Comparison of ENCODE assay signal across 13 mouse cellular contexts in genomic region chr7:84096501-84096900, GRCm38 (mm10). TPM values are rescaled to one million over a fixed set of nuclear protein-coding genes. Genes with fewer than 3 reads are reported as not detected.
DNase-seq lines count a peak whose midpoint lies in the region; ATAC-seq lines count a peak whose summit lies in the region.
"Had no signal": no experiment of that assay in that cellular context is flagged by ENCODE, and none has a peak within 500 bp of the region (broad histone marks: within the 10 kb centered on the region; RNA-seq: fewer than 3 reads in every experiment).

No protein-coding gene starts in this region.

- no peaks in the 10 kb centered on the region for H3K36me3 ChIP-seq in forebrain, embryonic 10.5 days (replicated peaks)
- H3K36me3 ChIP-seq: limb, embryonic 12.5 days had no signal

- no peak overlapping the region for H3K4me3 ChIP-seq in forebrain, embryonic 10.5 days
- H3K4me3 ChIP-seq: layer of hippocampus, adult 2 months; limb, embryonic 12.5 days had no signal

- peak; percentile 42 for DNase-seq in cerebellum, adult 11 months
- DNase-seq in layer of hippocampus, postnatal 10 days (ENCODE audit: low spot score in 2 of 2), result peak; percentile 44 to 60
- no peak for DNase-seq in layer of hippocampus, postnatal 36 days
- peak; percentile 90 for DNase-seq in Muller cell, postnatal 12 days (ENCODE audit: inconsistent ontology term)
- peak; percentile 72 to 91 for DNase-seq in cerebellum, postnatal 25 days
- no peak for DNase-seq in thymus, postnatal 36 days
- DNase-seq in forebrain, embryonic 10.5 days (ENCODE audit: extremely low spot score, low spot score), result no peak
- DNase-seq: B cell, adult 2 months had no signal

- ATAC-seq in cerebellum, adult (ENCODE audit: insufficient number of reproducible peaks, low FRiP score, low TSS enrichment), result no peak

- H3K9me3 ChIP-seq in forebrain, embryonic 10.5 days, result no peaks in the 10 kb centered on the region
- H3K9me3 ChIP-seq: limb, embryonic 12.5 days had no signal

- H3K27ac ChIP-seq in forebrain, embryonic 10.5 days, result no peak overlapping the region
- H3K27ac ChIP-seq: layer of hippocampus, adult 2 months; limb, embryonic 12.5 days; macrophage had no signal

- H3K27me3 ChIP-seq in forebrain, embryonic 10.5 days (ENCODE audit: poor library complexity, severe bottlenecking), result no peaks in the 10 kb centered on the region
- H3K27me3 ChIP-seq: limb, embryonic 12.5 days had no signal

- H3K4me1 ChIP-seq in forebrain, embryonic 10.5 days, result no peaks in the 10 kb centered on the region
- H3K4me1 ChIP-seq: limb, embryonic 12.5 days had no signal

- 88% methylated on average over 6 of the region's 6 CpGs for WGBS in forebrain, embryonic 10.5 days

RNA-seq across cellular contexts. Expression of gene Cemip, which starts 10.2 kb away (rescaled TPM):
- 10 to 100 TPM; 19.0 to 19.9 TPM for total RNA-seq in layer of hippocampus, postnatal 10 days (2021)
- 10 to 100 TPM; 21.0 to 24.1 TPM for total RNA-seq in layer of hippocampus, postnatal 36 days (2021)
- 0.12 and 0.14 TPM in 2 replicates for polyA plus RNA-seq in forebrain, embryonic 10.5 days (2016; fragmentation: Nextera tagmentation; extraction: Ambion mirVana)
- total RNA-seq: hematopoietic stem cell, adult 5-6 weeks had no signal

RNA-seq across cellular contexts. Expression of gene Abhd17c, which starts 55.2 kb away (rescaled TPM):
- total RNA-seq in layer of hippocampus, postnatal 10 days (2021), result 10 to 100 TPM; 76.7 to 78.2 TPM
- total RNA-seq in layer of hippocampus, postnatal 36 days (2021), result 10 to 100 TPM; 56.4 to 59.1 TPM
- polyA plus RNA-seq in forebrain, embryonic 10.5 days (2016; fragmentation: Nextera tagmentation; extraction: Ambion mirVana), result 12.3 and 15.7 TPM in 2 replicates

Comparison
In these comparisons a context has a peak if more than half of its experiments do, and no peak if none do; other contexts are left out.
1. DNase-seq: peak in cerebellum, adult 11 months (single experiment), layer of hippocampus, postnatal 10 days (2 of 2), Muller cell, postnatal 12 days (single experiment) and cerebellum, postnatal 25 days (2 of 2); none in layer of hippocampus, postnatal 36 days (0 of 2), thymus, postnatal 36 days (0 of 2) and forebrain, embryonic 10.5 days (single experiment).